Mouse (Mus musculus): ENCODE measurements at regions not wholly inside any gene's neighbourhood (a gene's known extent, or its start where the extent isn't known, plus 50 kb on each side); places are given as distances from the start of the nearest gene placed in this dataset.

GRCm38 (mm10) chr2:123385622-123386418, 620.8 kb downstream of the Sqor start:
- TF ChIP-seq CTCF (IDR thresholded peaks at IDR 0.05; ENCODE audit: low read depth), result no peak
- TF ChIP-seq EP300 (optimal IDR thresholded peaks at IDR 0.05), result no peak
